Mouse (Mus musculus) gastrocnemius, postnatal 10 days (tissue): ENCODE measurements at regions not wholly inside any gene's neighbourhood (a gene's known extent, or its start where the extent isn't known, plus 50 kb on each side); places are given as distances from the start of the nearest gene placed in this dataset.

ENCODE experiments used
- DNase-seq: peaks from one replicate; pipeline ENCODE4 v3.0.0; 2021; ENCODE audit warnings: mixed read lengths

DNA sequence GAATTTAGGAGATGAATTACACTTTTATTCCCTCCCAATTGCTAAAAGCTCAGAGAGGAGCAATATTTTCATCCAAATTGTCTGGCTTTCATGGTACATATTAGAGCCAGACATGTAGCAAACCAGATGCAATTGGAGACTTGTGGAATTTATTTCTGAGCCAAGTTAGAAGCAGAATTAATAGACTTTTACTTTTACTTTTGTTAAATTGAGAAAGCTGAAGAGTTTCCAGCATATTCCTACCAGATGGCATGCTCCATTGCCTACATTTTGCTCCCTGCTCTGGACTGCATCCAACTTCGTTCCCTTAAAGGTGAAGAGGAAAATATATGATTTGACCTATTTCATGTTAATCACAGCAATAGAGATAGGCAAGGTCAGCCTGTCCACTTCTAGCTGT is 646.4 kb upstream of the Slit2 start:
- no peak for DNase-seq

- DNase-seq, result no peak
Observed at GRCm38 (mm10) chr5:47339807-47340206, 643.1 kb upstream of the Slit2 start.

- DNase-seq, result no peak
Observed at GRCm38 (mm10) chr5:47370184-47370583, 612.8 kb upstream of the Slit2 start.

GRCm38 (mm10) chr5:47385930-47386329 is 597.0 kb upstream of the Slit2 start:
- no peak for DNase-seq

DNA sequence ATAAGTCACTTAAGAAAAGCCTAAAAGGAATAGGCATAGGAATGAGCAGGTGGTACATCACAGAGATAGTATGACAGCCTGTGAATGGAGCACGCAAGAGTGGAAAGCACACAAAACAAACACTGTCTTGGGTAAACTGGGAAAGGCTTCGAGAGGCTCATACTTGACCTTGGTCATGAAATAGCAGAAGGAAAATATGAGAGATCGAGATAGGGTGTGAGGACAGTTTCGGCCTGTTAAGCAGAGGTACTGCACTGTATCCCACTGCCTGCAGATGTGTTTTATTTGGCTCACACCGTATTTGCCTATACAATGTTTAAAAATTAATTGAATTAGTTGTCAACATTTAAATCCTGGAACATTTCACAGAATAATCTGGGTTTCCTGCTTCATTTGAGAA is 596.2 kb upstream of the Slit2 start:
- no peak for DNase-seq

DNA sequence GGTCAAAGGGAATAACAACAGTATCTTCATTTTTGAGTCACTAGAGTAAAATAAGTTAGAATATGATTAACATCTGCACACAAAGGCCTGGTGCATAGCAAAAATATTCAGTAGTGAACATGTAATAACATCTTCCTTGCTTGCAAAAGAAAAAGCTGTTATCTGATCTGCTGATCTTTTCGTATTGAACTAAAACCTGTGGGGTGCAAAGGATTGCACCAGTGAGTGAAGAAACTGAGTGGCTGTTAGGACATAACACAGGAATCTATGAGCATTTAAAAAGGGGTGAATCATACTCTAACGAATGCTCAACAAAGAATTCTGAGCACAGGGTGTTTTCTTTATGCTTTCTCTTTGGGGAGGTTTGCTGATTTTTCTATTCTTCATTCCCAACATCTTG is 592.2 kb upstream of the Slit2 start:
- DNase-seq, result no peak

DNA sequence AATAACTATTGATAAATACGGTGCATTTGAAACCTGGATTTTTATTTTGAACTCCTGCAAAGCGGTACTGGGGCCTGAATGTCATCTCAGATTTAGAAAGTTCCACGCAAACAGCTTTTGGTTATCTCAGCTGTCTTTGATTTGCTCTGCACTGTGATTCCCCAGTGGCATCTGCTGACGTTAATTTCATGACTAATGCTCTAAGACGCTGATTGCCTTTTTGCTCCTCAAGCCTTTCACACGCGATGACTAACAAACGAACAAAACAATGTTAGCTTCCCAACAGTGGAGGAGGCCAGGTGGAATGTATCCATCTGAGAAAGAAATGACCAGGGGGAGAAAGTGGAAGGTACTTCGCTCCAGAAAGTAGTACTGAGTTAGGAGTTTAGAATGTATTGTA is 586.1 kb upstream of the Slit2 start:
- DNase-seq, result no peak

DNA sequence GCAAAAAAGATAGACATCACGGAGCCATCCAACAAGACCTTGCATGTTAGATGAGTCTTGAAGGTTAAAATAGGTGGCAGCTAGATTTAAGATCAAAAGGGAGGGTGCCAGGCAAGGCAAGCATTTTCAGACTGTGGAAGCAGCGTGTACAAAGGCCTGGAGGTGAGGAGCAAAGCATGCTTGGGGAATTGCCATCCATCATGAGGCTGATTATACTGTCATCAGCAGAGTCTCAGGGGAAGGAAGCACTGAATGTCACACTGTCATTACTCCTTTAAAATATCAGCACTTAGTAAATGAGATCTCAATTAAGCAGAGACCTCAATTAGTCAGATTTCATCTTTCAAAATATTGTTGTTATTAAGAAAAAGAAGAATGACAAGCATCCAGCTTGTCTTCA is 561.0 kb upstream of the Slit2 start:
- no peak for DNase-seq

DNA sequence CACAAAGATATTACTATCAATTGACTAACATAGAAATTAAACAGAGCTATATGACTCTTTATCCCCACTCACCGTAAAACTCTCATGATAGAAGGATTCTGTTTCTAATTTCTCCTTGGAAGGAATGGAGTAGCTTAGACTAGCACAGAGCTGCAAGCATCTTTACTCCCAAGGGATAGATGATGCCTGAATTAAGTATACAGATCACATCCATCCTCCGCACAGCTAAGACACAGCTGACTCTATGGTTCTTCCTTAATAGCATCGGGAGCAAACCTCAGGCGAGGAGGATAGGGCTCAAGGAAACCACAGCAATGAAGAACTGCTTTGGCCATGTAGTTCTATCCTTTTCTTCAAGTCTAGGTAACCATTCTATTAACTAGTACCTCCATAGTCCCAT is 556.9 kb upstream of the Slit2 start:
- DNase-seq, result no peak

- DNase-seq, result no peak
Observed at GRCm38 (mm10) chr5:47426467-47426866, 556.5 kb upstream of the Slit2 start.

DNA sequence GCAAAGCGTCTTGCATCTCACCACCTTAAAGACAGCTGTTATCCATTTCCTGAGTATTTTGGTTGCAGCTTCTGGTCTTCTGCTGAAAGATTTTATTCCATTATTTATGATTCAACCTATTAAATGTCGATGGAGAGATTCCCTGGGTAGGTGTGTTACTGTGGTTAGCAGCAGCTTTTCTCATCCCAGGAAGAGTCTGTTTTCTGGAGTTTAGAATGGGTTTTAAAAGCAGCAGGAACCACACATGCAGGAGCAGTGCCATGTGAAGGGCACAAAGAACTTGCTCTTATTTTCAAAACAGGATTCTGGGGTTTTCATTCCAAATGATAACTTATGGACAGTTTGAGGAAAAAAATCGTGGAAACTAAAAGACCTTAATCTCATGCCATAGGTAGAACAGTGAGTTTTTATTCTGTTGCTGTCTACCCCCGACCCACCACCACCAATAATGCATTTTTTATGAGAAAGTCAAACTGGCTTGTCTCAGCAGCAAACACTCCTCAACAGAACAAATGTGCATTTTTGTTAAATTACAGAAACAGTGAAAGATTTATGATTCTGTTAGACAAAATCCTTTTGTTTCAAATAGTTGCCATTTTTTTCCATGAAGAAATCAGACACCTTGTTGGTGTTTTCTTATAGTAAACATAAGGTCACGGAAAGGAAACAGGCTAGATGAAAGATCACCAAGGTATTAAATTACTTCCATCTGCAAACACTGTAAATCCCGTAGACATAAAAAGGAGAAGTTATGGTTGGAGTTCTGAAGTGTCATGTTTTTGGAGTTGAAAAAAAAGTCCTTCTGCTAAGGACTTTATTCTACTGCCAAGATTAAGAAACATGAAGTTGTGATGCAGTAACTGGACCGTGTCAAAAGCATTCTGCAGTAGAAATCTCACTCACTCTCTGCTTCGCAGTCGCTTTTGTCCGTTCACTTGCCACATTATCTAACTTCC is 553.4 kb upstream of the Slit2 start:
- no peak for DNase-seq

- no peak for DNase-seq
Observed at GRCm38 (mm10) chr5:47431599-47432328, 551.2 kb upstream of the Slit2 start.

- no peak for DNase-seq
Observed at GRCm38 (mm10) chr5:47436455-47436854, 546.5 kb upstream of the Slit2 start.

DNA sequence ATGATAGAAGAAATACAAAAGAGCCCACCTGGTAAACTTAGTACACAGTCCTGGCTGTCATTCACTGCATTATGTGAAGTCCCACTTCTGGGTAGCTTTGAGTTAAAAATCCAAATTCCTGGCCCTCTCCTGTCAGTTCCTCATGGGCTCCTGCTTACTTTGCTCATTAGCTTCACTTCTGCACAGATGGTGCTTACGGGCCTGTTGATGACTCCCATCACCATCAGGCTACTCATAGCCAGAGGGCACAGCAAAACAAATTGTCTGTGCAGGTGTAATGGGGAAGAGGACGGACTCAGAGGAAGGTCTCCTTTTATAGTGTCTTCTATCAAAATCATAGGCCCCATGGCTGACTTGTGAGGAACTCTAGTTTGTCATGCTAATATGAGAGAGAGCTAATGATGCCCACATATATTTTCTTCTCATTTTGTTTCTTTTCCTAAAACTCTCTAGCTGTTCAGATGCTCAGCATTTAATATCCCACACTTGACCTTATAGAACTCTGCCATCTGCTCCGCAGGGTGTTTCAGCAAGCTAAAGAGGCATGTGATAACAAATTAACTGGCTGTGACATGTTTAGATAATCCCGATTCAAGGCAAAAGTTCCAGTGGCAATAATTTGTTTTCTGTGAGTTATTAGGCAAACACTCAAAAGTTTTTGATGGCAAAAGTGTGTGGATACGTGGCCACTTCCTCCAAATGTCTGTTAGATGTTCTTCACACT is 536.5 kb upstream of the Slit2 start:
- no peak for DNase-seq

DNA sequence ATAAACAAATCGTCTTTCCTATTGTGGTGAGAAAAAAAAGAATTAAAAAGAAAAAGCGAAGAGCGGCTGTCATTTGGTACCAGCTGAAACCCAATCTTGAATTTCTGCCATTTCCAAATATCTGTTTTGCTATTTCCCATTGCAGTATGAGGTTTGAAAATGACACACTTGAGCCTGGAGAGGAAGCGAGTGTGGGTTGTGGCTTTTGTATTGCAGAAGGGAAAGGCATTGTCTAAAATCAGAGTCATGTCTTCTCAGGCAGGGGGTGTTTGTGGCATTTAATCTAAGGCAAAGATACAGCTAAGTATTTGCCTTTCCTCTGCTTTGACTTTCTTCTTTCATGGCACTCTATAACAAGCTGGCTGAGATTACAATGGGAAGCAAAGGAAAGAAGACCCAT is 518.1 kb upstream of the Slit2 start:
- no peak for DNase-seq

DNA sequence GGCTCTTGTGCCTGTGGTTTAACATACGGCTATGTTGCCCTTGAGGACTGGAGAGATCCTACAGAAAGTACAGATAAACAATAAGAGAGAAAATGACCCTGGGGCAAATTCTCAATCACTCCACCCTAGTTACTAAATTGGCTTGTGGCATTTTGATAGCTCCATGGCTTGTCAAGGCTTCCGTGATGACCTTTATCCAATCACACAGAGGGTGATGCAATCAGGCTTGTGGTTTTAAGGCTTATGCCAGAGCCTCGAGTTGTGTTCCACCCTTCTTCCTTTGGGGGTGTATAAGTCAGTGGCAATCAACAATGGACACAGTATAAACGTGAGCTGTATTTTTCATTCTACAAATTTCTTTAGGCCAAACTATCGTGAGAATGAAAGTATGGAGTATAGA is 513.5 kb upstream of the Slit2 start:
- DNase-seq, result no peak

- no peak for DNase-seq
Observed at GRCm38 (mm10) chr5:47472027-47472825, 510.7 kb upstream of the Slit2 start.

DNA sequence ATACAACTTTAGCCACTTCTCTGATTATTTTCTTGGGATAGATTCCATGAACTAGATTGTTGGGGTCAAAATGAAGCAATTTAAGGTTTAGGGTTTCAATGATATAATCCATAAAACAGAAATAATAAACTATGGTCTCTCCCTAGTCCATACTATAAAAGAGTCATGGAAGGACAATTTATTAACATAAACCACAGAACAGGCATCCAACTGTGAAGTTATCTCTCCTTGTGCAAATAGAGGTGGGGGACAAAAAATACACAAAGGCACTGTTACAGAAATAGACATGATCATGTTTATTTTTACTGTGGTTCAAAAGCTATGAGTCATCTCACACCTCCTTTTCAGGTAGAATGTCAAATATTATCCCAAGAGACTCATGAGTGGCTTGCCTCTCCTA is 503.0 kb upstream of the Slit2 start:
- no peak for DNase-seq

DNA sequence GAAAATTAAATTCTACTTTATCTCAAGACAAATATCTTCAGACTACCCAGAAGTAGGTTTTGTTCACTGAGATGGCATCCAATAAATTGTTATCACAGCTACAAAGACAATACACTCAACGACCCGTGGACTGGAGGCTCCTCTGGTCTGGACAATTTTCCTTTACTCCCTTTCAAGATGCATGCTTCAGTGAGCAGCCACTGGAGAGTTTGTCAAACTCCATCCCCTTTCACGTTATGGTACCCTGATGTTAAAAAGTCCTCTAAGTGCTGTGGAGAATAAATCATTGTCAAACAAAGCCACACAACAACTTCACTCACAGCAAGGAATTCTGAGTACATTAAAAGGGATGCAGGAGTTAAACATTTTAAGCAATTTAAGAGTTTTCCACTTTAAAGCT is 486.7 kb upstream of the Slit2 start:
- DNase-seq, result no peak

GRCm38 (mm10) chr5:47502764-47503416 is 480.0 kb upstream of the Slit2 start:
- DNase-seq, result no peak

DNA sequence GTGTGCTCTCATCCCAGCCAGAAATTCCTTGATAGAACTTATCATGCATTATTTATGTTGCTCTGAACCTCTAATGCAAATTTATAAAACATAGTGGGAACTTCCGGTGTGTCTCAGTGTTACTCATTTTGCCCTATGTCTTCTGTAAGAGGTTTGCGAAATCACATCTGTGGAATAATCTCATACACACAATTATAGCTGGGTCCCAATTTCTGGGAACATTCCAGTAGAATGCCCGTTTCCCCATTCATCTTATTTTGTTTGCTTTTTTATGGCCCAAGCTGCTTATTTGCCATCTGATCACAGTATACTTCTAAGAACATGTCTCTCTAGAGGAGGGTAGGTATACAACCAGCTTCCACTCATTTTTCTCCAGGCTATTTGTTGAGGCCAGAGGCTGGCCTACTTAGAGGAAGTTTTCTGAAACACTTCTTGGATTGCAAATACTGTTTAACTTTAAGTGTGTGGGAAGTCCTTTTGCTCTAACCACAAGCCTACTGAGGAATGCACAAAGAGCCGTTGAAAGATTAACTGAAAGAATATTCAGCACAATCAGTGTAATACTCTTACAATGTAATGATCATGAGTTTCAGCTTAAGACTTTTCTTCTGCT is 474.1 kb upstream of the Slit2 start:
- DNase-seq, result no peak
